Mouse (Mus musculus): ENCODE measurements at regions not wholly inside any gene's neighbourhood (a gene's known extent, or its start where the extent isn't known, plus 50 kb on each side); places are given as distances from the start of the nearest gene placed in this dataset.
A peak's percentile ranks its signal among the peaks of the same experiment; 100 is the strongest.

GRCm38 (mm10) chr4:106244826-106245510 lies 71.0 kb upstream of the Usp24 start:
- Histone ChIP-seq H3K4me2 (no peak overlapping the region), H3K4me3 (no peak overlapping the region), H3K36me3 (no peaks in the 10 kb centered on the region), H3K9ac (no peak overlapping the region), H3K27me3 (replicated peaks) (no peaks in the 10 kb centered on the region), H3K4me1 (peaks cover 30% of the 10 kb centered on the region), H3K27ac (no peak overlapping the region), H3K9me3 (replicated peaks) (peaks cover 5% of the 10 kb centered on the region; the same call in 1 of the 2 replicates)
- no peak for ATAC-seq
- WGBS (ENCODE audit: insufficient replicate concordance): 65% methylated on average over 9 of the region's 9 CpGs

- Histone ChIP-seq H3K4me3 (no peak overlapping the region), H3K27ac (no peak overlapping the region), H3K36me3 (no peaks in the 10 kb centered on the region), H3K9ac (no peak overlapping the region), H3K4me2 (no peak overlapping the region), H3K27me3 (replicated peaks) (no peaks in the 10 kb centered on the region), H3K4me1 (peaks cover 47% of the 10 kb centered on the region), H3K9me3 (replicated peaks) (peaks cover 5% of the 10 kb centered on the region; the same call in 1 of the 2 replicates)
- WGBS (ENCODE audit: insufficient replicate concordance): 66% methylated on average over 2 of the region's 2 CpGs
- ATAC-seq: no peak
Observed at GRCm38 (mm10) chr4:106246695-106247094, 69.3 kb upstream of the Usp24 start.

GRCm38 (mm10) chr4:106247398-106247797 lies 68.6 kb upstream of the Usp24 start:
- ATAC-seq: no peak
- 89% methylated on average over 5 of the region's 5 CpGs for WGBS (ENCODE audit: insufficient replicate concordance)
- H3K36me3 ChIP-seq: no peaks in the 10 kb centered on the region
- H3K4me3 ChIP-seq: no peak overlapping the region
- peaks cover 50% of the 10 kb centered on the region for H3K4me1 ChIP-seq
- peak overlapping the region; percentile 99 for H3K27ac ChIP-seq
- H3K27me3 ChIP-seq (replicated peaks): no peaks in the 10 kb centered on the region
- H3K4me2 ChIP-seq: no peak overlapping the region
- H3K9ac ChIP-seq: no peak overlapping the region; the same call in 1 of the 2 replicates
- peaks cover 5% of the 10 kb centered on the region; the same call in 1 of the 2 replicates for H3K9me3 ChIP-seq (replicated peaks)

- ATAC-seq: peak; percentile 98
- WGBS (ENCODE audit: insufficient replicate concordance): 20% methylated on average over 8 of the region's 8 CpGs
- Histone ChIP-seq H3K9me3 (replicated peaks) (peaks cover 5% of the 10 kb centered on the region; the same call in 1 of the 2 replicates), H3K27ac (peak overlapping the region; percentile 99), H3K4me2 (peak overlapping the region; percentile 62), H3K4me3 (peak overlapping the region; percentile 16; the same call in 1 of the 2 replicates), H3K27me3 (replicated peaks) (no peaks in the 10 kb centered on the region), H3K4me1 (peaks cover 50% of the 10 kb centered on the region), H3K9ac (peak overlapping the region; percentile 68), H3K36me3 (no peaks in the 10 kb centered on the region)
Observed at GRCm38 (mm10) chr4:106248272-106248671, 67.7 kb upstream of the Usp24 start.

GRCm38 (mm10) chr4:106249028-106249782 lies 66.8 kb upstream of the Usp24 start:
- Histone ChIP-seq H3K27ac (peak overlapping the region; percentile 99), H3K27me3 (replicated peaks) (no peaks in the 10 kb centered on the region), H3K9ac (peak overlapping the region; percentile 68), H3K4me1 (peaks cover 51% of the 10 kb centered on the region), H3K36me3 (no peaks in the 10 kb centered on the region), H3K4me2 (peak overlapping the region; percentile 62), H3K9me3 (replicated peaks) (peaks cover 5% of the 10 kb centered on the region; the same call in 1 of the 2 replicates), H3K4me3 (peak overlapping the region; percentile 16)
- ATAC-seq: peak; percentile 77
- 16% methylated on average over 7 of the region's 7 CpGs for WGBS (ENCODE audit: insufficient replicate concordance)

- Histone ChIP-seq H3K4me2 (peak overlapping the region; percentile 19; the same call in 1 of the 2 replicates), H3K4me1 (peaks cover 57% of the 10 kb centered on the region), H3K4me3 (no peak overlapping the region), H3K36me3 (no peaks in the 10 kb centered on the region), H3K9me3 (replicated peaks) (peaks cover 5% of the 10 kb centered on the region; the same call in 1 of the 2 replicates), H3K27me3 (replicated peaks) (no peaks in the 10 kb centered on the region), H3K9ac (no peak overlapping the region), H3K27ac (peak overlapping the region; percentile 99)
- 57% methylated on average over 2 of the region's 2 CpGs for WGBS (ENCODE audit: insufficient replicate concordance)
- no peak for ATAC-seq
Observed at GRCm38 (mm10) chr4:106250048-106250447, 66.0 kb upstream of the Usp24 start.

GRCm38 (mm10) chr4:106251430-106251829 lies 64.6 kb upstream of the Usp24 start:
- Histone ChIP-seq H3K4me1 (peaks cover 57% of the 10 kb centered on the region), H3K9ac (no peak overlapping the region), H3K4me2 (no peak overlapping the region), H3K27ac (peak overlapping the region; percentile 37; the same call in 1 of the 2 replicates), H3K36me3 (no peaks in the 10 kb centered on the region), H3K9me3 (replicated peaks) (peaks cover 5% of the 10 kb centered on the region; the same call in 1 of the 2 replicates), H3K4me3 (no peak overlapping the region), H3K27me3 (replicated peaks) (no peaks in the 10 kb centered on the region)
- 50% methylated on average over 1 of the region's 1 CpGs for WGBS (ENCODE audit: insufficient replicate concordance)
- ATAC-seq: no peak

- no peak for ATAC-seq
- Histone ChIP-seq H3K27ac (no peak overlapping the region), H3K36me3 (no peaks in the 10 kb centered on the region)
Observed at GRCm38 (mm10) chr4:106252946-106253345, 63.1 kb upstream of the Usp24 start.

GRCm38 (mm10) chr4:106254761-106255475 lies 61.1 kb upstream of the Usp24 start:
- H3K9ac ChIP-seq: no peak overlapping the region
- no peak for ATAC-seq
- 72% methylated on average over 3 of the region's 3 CpGs for WGBS (ENCODE audit: insufficient replicate concordance)

More at GRCm38 (mm10) chr4:106252946-106253345, 63.1 kb upstream of the Usp24 start:
- Histone ChIP-seq H3K4me2 (no peak overlapping the region), H3K9me3 (replicated peaks) (no peaks in the 10 kb centered on the region), H3K4me1 (peaks cover 48% of the 10 kb centered on the region), H3K9ac (no peak overlapping the region), H3K27me3 (replicated peaks) (no peaks in the 10 kb centered on the region), H3K4me3 (no peak overlapping the region)
- WGBS (ENCODE audit: insufficient replicate concordance): 88% methylated on average over 6 of the region's 6 CpGs

GRCm38 (mm10) chr4:106255959-106256609 lies 59.9 kb upstream of the Usp24 start:
- Histone ChIP-seq H3K9ac (no peak overlapping the region), H3K9me3 (replicated peaks) (no peaks in the 10 kb centered on the region), H3K4me2 (no peak overlapping the region), H3K4me1 (peaks cover 16% of the 10 kb centered on the region), H3K27ac (no peak overlapping the region), H3K36me3 (no peaks in the 10 kb centered on the region), H3K27me3 (replicated peaks) (no peaks in the 10 kb centered on the region), H3K4me3 (no peak overlapping the region)
- no peak for ATAC-seq

More at GRCm38 (mm10) chr4:106254761-106255475, 61.1 kb upstream of the Usp24 start:
- no peak overlapping the region for H3K4me3 ChIP-seq
- H3K27me3 ChIP-seq (replicated peaks): no peaks in the 10 kb centered on the region
- H3K27ac ChIP-seq: no peak overlapping the region
- H3K9me3 ChIP-seq (replicated peaks): no peaks in the 10 kb centered on the region
- peaks cover 28% of the 10 kb centered on the region for H3K4me1 ChIP-seq
- H3K4me2 ChIP-seq: no peak overlapping the region
- H3K36me3 ChIP-seq: no peaks in the 10 kb centered on the region

GRCm38 (mm10) chr4:106261404-106261803 lies 54.6 kb upstream of the Usp24 start:
- Histone ChIP-seq H3K4me2 (no peak overlapping the region), H3K9ac (no peak overlapping the region), H3K36me3 (no peaks in the 10 kb centered on the region), H3K4me3 (no peak overlapping the region), H3K27me3 (replicated peaks) (no peaks in the 10 kb centered on the region; the same call in 1 of the 2 replicates), H3K9me3 (replicated peaks) (no peaks in the 10 kb centered on the region), H3K27ac (no peak overlapping the region), H3K4me1 (no peaks in the 10 kb centered on the region)
- ATAC-seq: no peak
- 73% methylated on average over 3 of the region's 3 CpGs for WGBS (ENCODE audit: insufficient replicate concordance)
